Mouse (Mus musculus): ENCODE data around the gene Tet3.

DNA sequence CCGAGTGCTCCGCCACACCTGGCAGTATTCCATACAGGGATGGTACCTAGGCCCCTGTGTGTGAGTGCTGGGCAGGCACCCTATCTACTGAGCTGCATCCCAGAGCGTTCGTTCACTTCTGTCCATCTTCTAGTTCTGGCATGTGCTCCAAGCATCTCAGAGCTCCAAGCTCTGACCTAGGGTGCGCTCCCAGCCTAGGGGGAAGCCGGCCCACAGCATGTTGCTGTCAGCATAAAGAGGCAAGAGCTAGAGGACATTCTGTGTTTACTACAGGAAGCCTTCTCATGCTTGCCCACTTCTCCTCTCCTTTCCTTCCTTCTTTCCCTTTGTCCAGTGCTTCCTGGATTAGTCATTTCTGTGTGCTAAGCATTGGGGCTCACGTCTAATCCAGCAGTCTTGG, 16.5 kb upstream of the Tet3 start:
- no peak for TF ChIP-seq CTCF (IDR thresholded peaks at IDR 0.05; ENCODE audit: insufficient read depth, low read depth, low read length)
- TF ChIP-seq POLR2A (IDR thresholded peaks at IDR 0.05; ENCODE audit: insufficient read depth, low read depth, low read length): no peak
